Mouse (Mus musculus): ENCODE data around the gene Gm21915.

GRCm38 (mm10) chr9:40693768-40694167 lies 23.4 kb downstream of the Gm21915 start:
- TF ChIP-seq CTCF (IDR thresholded peaks at IDR 0.05; ENCODE audit: low read depth): no peak
- no peak for TF ChIP-seq EP300 (IDR thresholded peaks at IDR 0.05; ENCODE audit: low read depth)
